Mouse (Mus musculus) intestine, embryonic 16.5 days (tissue): ENCODE measurements around the gene Krt17. TPM values are rescaled to one million over a fixed set of nuclear protein-coding genes. Genes with fewer than 3 reads are reported as not detected.
"Not testable (repeated sequence)": the region's sequence is repeated elsewhere in the genome, so short reads cannot be mapped to it uniquely, and the experiment has no call there.

Source experiments
- ATAC-seq: fragments of 200-750 bp; cut with Nextera tagmentation; 2 replicates; pipeline ENCODE4 v1.8.0; 2017; ENCODE audit warnings: moderate TSS enrichment, moderate library complexity
- H3K27ac ChIP-seq: fragments of 300-500 bp; sonication (generic); 2 replicates; pipeline ENCODE4 v1.5.1; 2014; ENCODE audit warnings: mild to moderate bottlenecking, low read length
- H3K27me3 ChIP-seq: fragments of 300-500 bp; sonication (generic); replicated peaks from 2 replicates; pipeline ENCODE4 v1.6.1; 2014; ENCODE audit warnings: low read length, control low read depth, mixed read lengths; ENCODE audit not compliant: control insufficient read depth, insufficient read depth
- H3K36me3 ChIP-seq: fragments of 300-500 bp; sonication (generic); 2 replicates; pipeline ENCODE4 v1.6.1; 2014; ENCODE audit warnings: low read length, control low read depth; ENCODE audit not compliant: control insufficient read depth, insufficient read depth
- H3K4me1 ChIP-seq: fragments of 300-500 bp; sonication (generic); 2 replicates; pipeline ENCODE4 v1.6.1; 2014; ENCODE audit warnings: low read length, control low read depth, mixed read lengths; ENCODE audit not compliant: control insufficient read depth, insufficient read depth
- H3K4me2 ChIP-seq: fragments of 300-500 bp; sonication (generic); 2 replicates; pipeline ENCODE4 v1.6.1; 2014; ENCODE audit warnings: low read depth, low read length, control low read depth
- H3K4me3 ChIP-seq: fragments of 300-500 bp; sonication (generic); 2 replicates; pipeline ENCODE4 v1.5.1; 2014; ENCODE audit warnings: mild to moderate bottlenecking, low read length
- H3K9ac ChIP-seq: fragments of 300-500 bp; sonication (generic); 2 replicates; pipeline ENCODE4 v1.6.1; 2014; ENCODE audit warnings: low read depth, low read length
- H3K9me3 ChIP-seq: fragments of 300-500 bp; sonication (generic); 2 replicates; pipeline ENCODE4 v1.6.1; 2016; ENCODE audit warnings: low read length, control low read depth; ENCODE audit not compliant: control insufficient read depth
- WGBS: fragments of 180-500 bp; shearing (Covaris S2); extraction: QIAGEN DNeasy Blood & Tissue Kit; methylation state at CpG from one replicate; pipeline ENCODE4 v1.1.7; 2014; 5-methylcytosine and 5-hydroxymethylcytosine counted together
- polyA plus RNA-seq: library from polyadenylated mRNA; unstranded; fragments of >200 nt; fragmentation: Nextera tagmentation; extraction: Ambion mirVana; gene quantifications from 2 replicates; pipeline ENCODE4 v1.2.1, GENCODE M21; 2015

Krt17 gene
- polyA plus RNA-seq, 1 experiment from 2014 or later, result 11.8 TPM

DNA sequence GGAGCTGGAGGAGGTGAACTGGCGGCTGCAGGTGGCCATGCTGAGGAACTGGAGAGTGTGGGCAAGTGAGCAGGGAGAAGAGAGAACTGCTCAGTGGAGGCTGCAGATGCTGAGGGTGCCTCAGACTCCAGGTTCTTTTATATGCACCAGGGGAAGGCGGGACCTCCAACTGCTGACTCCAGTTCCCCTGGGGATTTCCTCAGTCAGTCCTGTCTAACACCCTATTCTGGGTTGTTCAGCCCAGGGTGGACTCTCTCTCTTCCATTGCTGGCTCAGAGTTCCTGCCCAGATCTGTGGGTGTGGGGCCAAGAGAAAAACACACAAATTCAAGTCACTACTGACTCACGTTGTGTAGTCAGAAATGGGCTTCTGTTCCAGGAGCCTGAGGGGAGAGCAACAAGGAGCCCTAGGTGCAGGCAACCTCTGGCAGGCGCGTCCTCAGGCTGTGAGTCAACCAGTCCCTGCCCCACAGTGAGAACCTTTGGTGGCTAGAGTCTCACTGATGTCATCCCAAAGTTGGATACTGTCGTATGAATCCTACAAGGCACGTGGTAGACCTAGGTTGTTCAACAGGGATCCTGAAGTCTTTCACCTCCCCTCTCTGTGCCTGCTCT is 11.9 kb downstream of the Krt17 start, which contains the start of gene Krt16:
Gene Krt16 (minus strand): TSS at position 51 of the 614 bp plus-strand sequence.
- no peak within 1 kb of the TSS for H3K4me3 ChIP-seq
- no peaks in the 10 kb centered on the region for H3K36me3 ChIP-seq
- H3K27me3 ChIP-seq, result no peaks in the 10 kb centered on the region
- no peak within 1 kb of the TSS for H3K9ac ChIP-seq
- no peak for ATAC-seq
- no peak within 1 kb of the TSS for H3K27ac ChIP-seq
- no peaks in the 10 kb centered on the region for H3K4me1 ChIP-seq
- H3K4me2 ChIP-seq, result no peak within 1 kb of the TSS
- no peaks in the 10 kb centered on the region for H3K9me3 ChIP-seq
- WGBS, result 80% methylated on average over 7 of the region's 7 CpGs

DNA sequence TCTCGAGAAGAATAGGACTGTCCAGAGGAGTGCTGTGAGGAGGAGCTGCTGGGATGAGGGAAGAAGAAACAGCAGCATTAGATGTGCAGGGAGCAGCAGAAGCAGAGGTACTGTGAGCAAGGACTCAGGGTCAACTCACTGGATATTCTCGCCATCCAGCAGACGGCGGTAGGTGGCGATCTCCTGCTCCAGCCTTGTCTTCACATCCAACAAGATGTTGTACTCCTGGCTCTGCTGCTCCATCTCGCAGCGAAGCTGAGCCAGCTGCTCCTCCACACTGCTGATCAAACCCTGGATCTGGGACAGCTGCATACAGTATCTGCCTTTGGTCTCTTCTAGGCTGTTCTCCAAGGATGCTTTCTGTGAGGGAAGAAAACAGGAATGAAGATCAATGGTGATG is 14.4 kb downstream of the Krt17 start:
- not testable (repeated sequence) for H3K4me3 ChIP-seq, H3K9me3 ChIP-seq, H3K36me3 ChIP-seq, H3K9ac ChIP-seq, ATAC-seq, H3K27ac ChIP-seq, H3K27me3 ChIP-seq, H3K4me1 ChIP-seq, H3K4me2 ChIP-seq
- WGBS, result 68% methylated on average over 7 of the region's 7 CpGs

DNA sequence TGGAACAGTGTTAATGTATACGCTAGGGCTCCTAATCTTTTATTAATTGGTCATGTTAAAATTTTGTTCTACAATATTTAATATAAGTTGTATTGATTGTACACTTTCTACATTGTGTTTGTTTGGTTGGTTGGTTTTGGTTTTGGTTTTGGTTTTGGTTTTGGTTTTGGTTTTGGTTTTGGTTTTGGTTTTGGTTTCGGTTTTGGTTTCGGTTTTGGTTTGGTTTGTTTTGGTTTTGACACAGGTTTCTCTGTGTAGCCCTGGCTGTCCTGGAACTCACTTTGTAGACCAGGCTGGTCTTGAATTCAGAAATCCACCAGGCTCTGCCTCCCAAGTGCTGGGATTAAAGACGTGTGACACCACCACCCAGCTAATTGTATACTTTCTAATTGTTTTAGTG is 20.6 kb downstream of the Krt17 start:
- H3K4me3 ChIP-seq, H3K36me3 ChIP-seq, H3K9ac ChIP-seq, H3K4me2 ChIP-seq, H3K9me3 ChIP-seq, H3K27me3 ChIP-seq, H3K4me1 ChIP-seq, H3K27ac ChIP-seq, ATAC-seq: not testable (repeated sequence)
- 91% methylated on average over 4 of the region's 4 CpGs for WGBS

DNA sequence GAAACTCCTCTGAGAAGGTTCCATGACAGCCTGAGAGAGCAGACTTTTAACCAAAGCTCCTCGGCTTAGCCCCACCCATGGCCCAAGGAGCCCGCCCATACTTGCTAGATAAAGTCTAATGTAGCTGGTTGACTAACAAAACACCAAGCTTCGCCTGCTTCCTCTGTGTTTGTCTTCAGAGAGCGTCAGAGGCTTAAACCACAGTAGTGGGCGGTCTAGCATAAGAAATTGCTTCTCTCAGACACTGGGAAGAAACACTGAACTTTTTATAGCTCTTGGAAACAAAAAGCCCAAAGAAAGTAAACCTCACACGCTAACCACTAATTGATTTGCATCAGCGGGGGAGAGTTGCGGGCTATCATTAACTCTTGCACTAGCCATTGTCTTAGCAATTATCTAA is 39.1 kb downstream of the Krt17 start:
- 49% methylated on average over 8 of the region's 8 CpGs for WGBS
- no peaks in the 10 kb centered on the region for H3K36me3 ChIP-seq
- H3K4me2 ChIP-seq, result no peak overlapping the region
- H3K27ac ChIP-seq, result no peak overlapping the region
- H3K4me1 ChIP-seq, result no peaks in the 10 kb centered on the region
- ATAC-seq, result no peak
- H3K9ac ChIP-seq, result no peak overlapping the region
- H3K27me3 ChIP-seq, result no peaks in the 10 kb centered on the region
- no peak overlapping the region for H3K4me3 ChIP-seq
- H3K9me3 ChIP-seq, result no peaks in the 10 kb centered on the region

DNA sequence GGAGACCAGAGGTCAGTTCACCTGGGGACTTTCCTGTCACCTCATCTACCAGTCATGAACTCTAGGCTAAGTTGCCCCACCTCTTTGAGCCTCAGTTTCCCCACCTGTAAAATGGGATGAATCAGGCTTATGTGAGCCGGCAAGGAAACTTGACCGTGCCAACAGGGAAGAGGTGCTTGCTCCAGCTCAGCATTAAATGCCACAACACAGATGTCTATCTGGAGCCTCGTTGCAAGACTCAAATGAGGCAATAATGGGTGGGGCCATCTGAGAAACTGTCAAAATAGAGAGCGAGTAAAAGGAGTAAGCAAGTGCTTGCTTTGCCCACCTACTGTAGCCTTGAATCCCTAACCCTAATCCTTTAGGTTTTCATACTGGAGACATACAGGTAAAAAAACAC is 41.5 kb downstream of the Krt17 start:
- no peak overlapping the region for H3K4me3 ChIP-seq
- 82% methylated on average over 4 of the region's 4 CpGs for WGBS
- no peaks in the 10 kb centered on the region for H3K36me3 ChIP-seq
- H3K9ac ChIP-seq, result no peak overlapping the region
- ATAC-seq, result no peak
- H3K9me3 ChIP-seq, result no peaks in the 10 kb centered on the region
- no peak overlapping the region for H3K4me2 ChIP-seq
- no peaks in the 10 kb centered on the region for H3K4me1 ChIP-seq
- 0 out of 2 replicates have a peak, but pooled peaks cover 3% of the 10 kb centered on the region for H3K27me3 ChIP-seq
- no peak overlapping the region for H3K27ac ChIP-seq

DNA sequence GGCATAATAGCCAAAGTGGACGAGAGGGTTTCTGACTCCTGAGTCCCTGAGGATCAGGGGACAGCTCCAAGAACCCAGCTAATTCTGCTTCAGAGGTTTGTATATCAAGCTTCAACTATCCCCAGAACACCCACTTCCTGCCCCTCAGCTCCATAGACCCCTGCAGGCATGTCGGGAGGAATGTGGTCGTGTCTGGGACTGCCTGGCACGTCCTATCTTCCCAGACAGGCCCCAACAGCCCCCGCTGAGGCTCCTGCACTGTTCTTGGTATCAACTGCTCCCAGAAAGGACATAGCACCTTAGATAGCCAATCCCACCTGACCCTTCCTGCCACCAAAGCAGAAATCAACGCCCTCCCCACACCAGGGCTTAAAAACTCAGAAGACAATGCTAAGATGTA is 52.3 kb downstream of the Krt17 start:
- H3K4me2 ChIP-seq, result no peak overlapping the region
- H3K27ac ChIP-seq, result no peak overlapping the region
- H3K9me3 ChIP-seq, result no peaks in the 10 kb centered on the region
- ATAC-seq, result no peak
- no peak overlapping the region for H3K4me3 ChIP-seq
- 40% methylated on average over 6 of the region's 6 CpGs for WGBS
- H3K36me3 ChIP-seq, result no peaks in the 10 kb centered on the region
- H3K4me1 ChIP-seq, result no peaks in the 10 kb centered on the region
- H3K9ac ChIP-seq, result no peak overlapping the region
- 0 out of 2 replicates have a peak, but pooled peaks cover 4% of the 10 kb centered on the region for H3K27me3 ChIP-seq

DNA sequence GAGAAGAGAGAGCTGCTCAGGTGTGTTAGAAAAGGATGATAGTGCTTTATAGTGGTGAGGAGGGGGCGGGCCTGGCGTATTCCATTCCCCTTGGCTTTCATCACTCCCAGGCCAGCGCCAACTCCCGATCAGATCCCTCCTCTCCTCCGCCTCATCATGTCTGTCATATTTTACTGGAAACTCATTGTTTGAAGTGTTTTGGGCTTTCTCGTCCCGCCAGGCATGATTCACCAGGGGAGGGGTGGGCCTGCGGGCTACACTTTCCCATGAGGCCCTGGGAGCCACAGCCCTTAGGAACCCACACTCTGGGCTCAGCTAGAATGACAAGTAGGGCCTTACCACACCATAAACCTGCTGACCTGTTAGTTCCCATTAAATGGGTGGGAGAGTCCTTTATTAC is 53.3 kb downstream of the Krt17 start, which contains the start of gene Krt14:
Gene Krt14 (minus strand): TSS at position 51 of the 400 bp plus-strand sequence.
- Histone ChIP-seq H3K27me3 (0 out of 2 replicates have a peak, but pooled peaks cover 4% of the 10 kb centered on the region), H3K4me3 (no peak within 1 kb of the TSS), H3K27ac (no peak within 1 kb of the TSS), H3K9me3 (no peaks in the 10 kb centered on the region), H3K4me2 (no peak within 1 kb of the TSS), H3K36me3 (no peaks in the 10 kb centered on the region), H3K9ac (no peak within 1 kb of the TSS), H3K4me1 (no peaks in the 10 kb centered on the region)
- WGBS, result 82% methylated on average over 8 of the region's 8 CpGs
- ATAC-seq, result no peak

Other genes with a start within 250 kb of the Krt17 start
- gene Krt33a, start 244.8 kb downstream of the Krt17 start, polyA plus RNA-seq, result not detected in 2 replicates
- not detected in 2 replicates for gene Krt33b, start 231.2 kb downstream of the Krt17 start, polyA plus RNA-seq
- gene Krt34, start 219.5 kb downstream of the Krt17 start, polyA plus RNA-seq, result not detected in 2 replicates
- gene Krt31, start 210.5 kb downstream of the Krt17 start, polyA plus RNA-seq, result not detected in 2 replicates
- gene Krt32, start 172.8 kb downstream of the Krt17 start, polyA plus RNA-seq, result not detected in 2 replicates
- 0.07 and 0.12 TPM in 2 replicates for gene Krt35, start 164.8 kb downstream of the Krt17 start, polyA plus RNA-seq
- 0.10 TPM in 1 of 2 replicates, not detected in the other for gene Krt36, start 155.4 kb downstream of the Krt17 start, polyA plus RNA-seq
- 0.29 TPM in 1 of 2 replicates, not detected in the other for gene Krt13, start 139.5 kb downstream of the Krt17 start, polyA plus RNA-seq
- gene Krt15, start 125.1 kb downstream of the Krt17 start, polyA plus RNA-seq, result 2.2 and 4.5 TPM in 2 replicates
- gene Krt19, start 112.4 kb downstream of the Krt17 start, polyA plus RNA-seq, result 884 and 955 TPM in 2 replicates
- not detected in 2 replicates for gene Krt9, start 67.8 kb downstream of the Krt17 start, polyA plus RNA-seq
- gene Krt14, start 53.5 kb downstream of the Krt17 start, polyA plus RNA-seq, result 7.3 and 7.9 TPM in 2 replicates
- not detected in 2 replicates for gene Krt16, start 12.1 kb downstream of the Krt17 start, polyA plus RNA-seq
- not detected in 2 replicates for gene Krt42, start 8.8 kb upstream of the Krt17 start, polyA plus RNA-seq
- gene Eif1, start 58.9 kb upstream of the Krt17 start, polyA plus RNA-seq, result 1,811 and 1,878 TPM in 2 replicates
- gene Gast, start 73.4 kb upstream of the Krt17 start, polyA plus RNA-seq, result 0.77 and 0.80 TPM in 2 replicates
- gene Hap1, start 95.1 kb upstream of the Krt17 start, polyA plus RNA-seq, result 12.6 and 13.5 TPM in 2 replicates
- 165 and 179 TPM in 2 replicates for gene Jup, start 136.7 kb upstream of the Krt17 start, polyA plus RNA-seq
- 36.9 and 38.5 TPM in 2 replicates for gene P3h4, start 153.8 kb upstream of the Krt17 start, polyA plus RNA-seq
- 72.7 and 78.1 TPM in 2 replicates for gene Fkbp10, start 154.7 kb upstream of the Krt17 start, polyA plus RNA-seq
- 82.5 and 85.8 TPM in 2 replicates for gene Nt5c3b, start 180.8 kb upstream of the Krt17 start, polyA plus RNA-seq
- gene Klhl10, start 180.9 kb upstream of the Krt17 start, polyA plus RNA-seq, result 0.37 and 0.39 TPM in 2 replicates
- 4.0 TPM in 2 replicates for gene Klhl11, start 211.7 kb upstream of the Krt17 start, polyA plus RNA-seq